Mouse (Mus musculus) heart, adult 2 months (tissue): Measurements from ENCODE around the gene Kcng3.

Source experiments
- CTCF ChIP-seq: fragments of 200-600 bp; IDR thresholded peaks from 2 replicates; pipeline ENCODE4 v1.8.1; 2022; ENCODE audit warnings: antibody characterized with exemption, mild to moderate bottlenecking, moderate library complexity
- EP300 ChIP-seq: fragments of 200-500 bp; IDR thresholded peaks from 2 replicates; pipeline ENCODE4 v1.6.1; 2011; ENCODE audit warnings: low read depth, low read length, control low read depth; ENCODE audit not compliant: insufficient read depth

- TF ChIP-seq CTCF (no peak), EP300 (no peak)
These were observed 93.6 kb downstream of the Kcng3 start for GRCm38 (mm10) chr17:83538141-83538540.
